Mouse (Mus musculus): Measurements from ENCODE around the gene Ttll3.

DNA sequence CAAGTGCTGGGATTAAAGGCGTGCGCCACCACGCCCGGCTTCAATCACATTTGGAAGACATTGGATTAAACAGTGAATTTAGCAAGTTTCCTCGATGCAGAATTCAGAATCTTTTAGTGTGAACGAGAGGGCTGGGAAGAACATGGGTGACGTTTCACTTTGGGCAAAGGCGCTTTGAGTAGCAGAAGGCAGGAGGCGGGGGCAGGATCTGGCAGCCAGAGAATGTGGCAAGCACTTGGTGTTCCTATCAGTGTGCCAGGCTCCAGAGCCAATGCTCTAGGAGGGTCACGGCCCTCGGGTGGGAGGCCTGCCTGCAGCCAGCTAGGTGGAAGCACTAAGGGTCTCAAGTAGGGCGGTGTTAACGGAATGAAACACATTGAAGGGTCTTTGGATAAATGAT, 13.0 kb downstream of the Ttll3 start:
- TF ChIP-seq POLR2A (IDR thresholded peaks at IDR 0.05; ENCODE audit: low read depth, low read length) (no peak), CTCF (IDR thresholded peaks at IDR 0.05; ENCODE audit: extremely low read depth, insufficient read depth, insufficient read length, insufficient replicate concordance) (no peak)
